Mouse (Mus musculus) myocyte (in vitro differentiated cells): Measurements from ENCODE around the gene AC134908.4. TPM values are rescaled to one million over a fixed set of nuclear protein-coding genes. Genes with fewer than 3 reads are reported as not detected.

ENCODE experiments used
- H3K27me3 ChIP-seq: one replicate; pipeline ENCODE4 v1.6.1; 2011; ENCODE audit not compliant: control insufficient read depth, insufficient read depth, insufficient read length
- H3K36me3 ChIP-seq: one replicate; pipeline ENCODE4 v1.6.1; 2011; ENCODE audit not compliant: control insufficient read depth, insufficient read depth
- H3K4me2 ChIP-seq: one replicate; pipeline ENCODE4 v1.6.1; 2011; ENCODE audit warnings: low read depth, control low read depth
- H3K4me3 ChIP-seq: one replicate; pipeline ENCODE4 v1.5.1; 2011; ENCODE audit warnings: mild to moderate bottlenecking, control low read depth, moderate library complexity
- H3K79me2 ChIP-seq: one replicate; pipeline ENCODE4 v1.6.1; 2011; ENCODE audit not compliant: control insufficient read depth, insufficient read depth
- H3ac ChIP-seq: one replicate; pipeline ENCODE4 v1.6.1; 2011; ENCODE audit not compliant: control insufficient read depth, insufficient read length
- E2F4 ChIP-seq: IDR thresholded peaks from one replicate; pipeline ENCODE4 v1.6.1; 2011; ENCODE audit warnings: mild to moderate bottlenecking, control low read depth, moderate library complexity; ENCODE audit not compliant: insufficient read depth
- MAX ChIP-seq: IDR thresholded peaks from one replicate; pipeline ENCODE4 v1.6.1; 2011; ENCODE audit warnings: low read depth, mild to moderate bottlenecking, control low read depth
- MYOD1 ChIP-seq, 3 experiments: IDR thresholded peaks; one replicate each; pipeline ENCODE4 v1.6.1; 2011; ENCODE audit warnings: control low read depth in 2 of 3, low read depth in 2 of 3, mild to moderate bottlenecking in 2 of 3, moderate library complexity in 1 of 3; ENCODE audit not compliant: insufficient read length in 2 of 3, control insufficient read depth in 1 of 3
- MYOG ChIP-seq, 3 experiments: IDR thresholded peaks; one replicate each; pipeline ENCODE4 v1.6.1; 2011; ENCODE audit warnings: control low read depth in 2 of 3, low read depth in 2 of 3, mild to moderate bottlenecking in 2 of 3; ENCODE audit not compliant: insufficient read length in 2 of 3, control insufficient read depth in 1 of 3, insufficient read depth in 1 of 3
- POLR2A ChIP-seq: IDR thresholded peaks from one replicate; pipeline ENCODE4 v1.6.1; 2011; ENCODE audit warnings: low read depth, mild to moderate bottlenecking, control low read depth, moderate library complexity; ENCODE audit not compliant: insufficient read length
- POLR2AphosphoS2 ChIP-seq: IDR thresholded peaks from one replicate; pipeline ENCODE4 v1.6.1; 2011; ENCODE audit warnings: low read depth, control low read depth; ENCODE audit not compliant: insufficient read length
- REST ChIP-seq: IDR thresholded peaks from one replicate; pipeline ENCODE4 v1.6.1; 2011; ENCODE audit warnings: mild to moderate bottlenecking, control low read depth, moderate library complexity; ENCODE audit not compliant: insufficient read depth, insufficient read length
- TCF3 ChIP-seq: IDR thresholded peaks from one replicate; pipeline ENCODE4 v1.6.1; 2011; ENCODE audit warnings: low read depth, control low read depth; ENCODE audit not compliant: insufficient read length
- USF1 ChIP-seq: IDR thresholded peaks from one replicate; pipeline ENCODE4 v1.6.1; 2011; ENCODE audit warnings: low read depth, mild to moderate bottlenecking, control low read depth, moderate library complexity
- polyA plus RNA-seq: library from polyadenylated mRNA; unstranded; fragments of >200 nt; fragmentation: generic; extraction: Trizol; gene quantifications from one replicate; pipeline ENCODE4 v1.2.1, GENCODE M21; 2012; ENCODE audit warnings: missing spikeins

Gene AC134908.4
- polyA plus RNA-seq, 1 experiment: not detected

DNA sequence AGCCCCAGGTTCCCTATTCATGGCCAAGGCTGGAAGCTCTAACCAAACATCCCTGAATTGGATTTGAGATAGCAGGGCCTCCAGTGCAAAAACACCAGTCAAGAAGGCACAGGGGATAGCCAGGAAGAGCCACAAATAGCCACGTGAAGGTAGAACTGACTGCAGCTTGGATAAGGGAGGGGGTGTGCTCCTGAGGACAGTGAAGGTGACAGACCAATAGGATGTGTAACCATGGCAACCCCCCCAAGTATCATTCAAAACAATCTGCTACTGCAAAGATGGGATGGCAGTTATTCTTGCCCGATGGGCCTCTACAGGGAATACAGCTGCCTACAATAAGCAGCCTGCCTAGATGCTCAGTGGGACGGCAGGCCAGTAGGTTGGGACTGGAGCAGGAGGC is 42.1 kb upstream of the AC134908.4 start:
- TF ChIP-seq MYOD1 (IDR thresholded peaks at IDR 0.05; ENCODE audit: control insufficient read depth in 1 of 3, insufficient read length in 2 of 3, low read depth in 2 of 3) (no peak), USF1 (no peak), POLR2AphosphoS2 (peak; percentile 34), MYOG (IDR thresholded peaks at IDR 0.05; ENCODE audit: control insufficient read depth in 1 of 3, insufficient read depth in 1 of 3, insufficient read length in 2 of 3, low read depth in 2 of 3) (no peak), MAX (no peak)
- H3K36me3 ChIP-seq: peaks cover 13% of the 10 kb centered on the region

DNA sequence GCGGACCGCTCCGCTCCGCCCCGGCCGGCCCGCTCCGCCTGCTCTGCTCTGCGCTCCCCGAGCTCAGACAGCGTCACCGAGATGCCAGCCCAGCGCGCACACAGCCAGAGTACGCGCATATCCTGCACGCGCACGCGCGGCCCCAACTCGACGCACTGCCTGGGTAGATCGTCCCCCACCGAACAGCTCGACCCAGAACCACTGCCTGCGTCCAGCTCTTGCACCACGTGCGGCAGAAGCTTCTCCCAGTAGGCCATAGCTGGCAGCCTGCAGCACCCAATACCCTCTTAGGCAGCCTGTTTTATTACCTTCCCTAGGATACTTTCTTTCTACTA is 41.6 kb upstream of the AC134908.4 start, which contains the start of gene Rhbdl1:
TSS of gene Rhbdl1 (minus strand) at position 220 of the 335 bp plus-strand sequence.
- Histone ChIP-seq H3K27me3 (no peaks in the 10 kb centered on the region), H3K79me2 (peaks cover 17% of the 10 kb centered on the region), H3ac (no peak within 1 kb of the TSS), H3K4me2 (no peak within 1 kb of the TSS), H3K36me3 (peaks cover 13% of the 10 kb centered on the region), H3K4me3 (no peak within 1 kb of the TSS)
- TF ChIP-seq POLR2AphosphoS2 (peak; percentile 88), TCF3 (no peak)

More for the DNA sequence above, 42.1 kb upstream of the AC134908.4 start:
- Histone ChIP-seq H3K4me2 (no peak overlapping the region), H3K79me2 (peaks cover 14% of the 10 kb centered on the region), H3ac (no peak overlapping the region), H3K27me3 (no peaks in the 10 kb centered on the region), H3K4me3 (no peak overlapping the region)

DNA sequence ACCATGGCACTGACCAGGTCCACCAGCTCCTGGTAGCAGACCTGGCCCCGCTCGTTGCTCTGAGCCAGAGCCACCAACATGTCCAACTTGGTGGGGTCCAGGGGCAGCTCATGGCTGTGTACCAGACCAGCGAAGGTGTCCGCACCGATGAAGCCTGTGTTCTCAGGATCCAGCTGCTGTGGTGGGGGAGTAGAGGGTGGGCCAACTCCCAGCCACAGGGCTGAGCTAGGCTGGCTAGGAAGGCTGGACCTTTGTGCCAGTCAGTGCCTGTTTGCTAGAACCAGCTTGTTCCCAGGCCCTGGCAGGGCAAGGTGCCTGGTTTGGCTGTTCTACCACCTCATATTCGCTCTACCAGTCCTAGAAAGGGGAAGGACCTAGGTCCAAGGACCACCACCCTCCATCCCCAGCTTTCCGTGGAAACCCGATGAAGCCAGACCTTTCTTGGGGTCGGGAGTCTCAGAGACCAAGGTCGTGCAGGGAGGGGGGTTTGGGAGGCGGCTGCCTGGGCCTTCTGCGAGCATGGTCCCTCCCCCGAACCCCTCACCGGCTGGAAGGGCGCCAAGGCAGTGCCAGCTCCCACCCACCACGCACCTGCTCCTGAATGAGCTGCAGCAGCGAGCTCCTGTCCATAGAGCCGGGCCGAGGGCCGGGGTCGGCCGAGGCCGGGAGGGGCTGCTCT is 41.1 kb upstream of the AC134908.4 start:
- H3ac ChIP-seq: no peak overlapping the region
- no peak overlapping the region for H3K4me3 ChIP-seq
- peaks cover 13% of the 10 kb centered on the region for H3K36me3 ChIP-seq
- no peaks in the 10 kb centered on the region for H3K27me3 ChIP-seq
- TF ChIP-seq POLR2A (peak; percentile 6), MYOD1 (IDR thresholded peaks at IDR 0.05; ENCODE audit: control insufficient read depth in 1 of 3, insufficient read length in 2 of 3, low read depth in 2 of 3) (peak in 1 of 3 experiments; percentile 8), TCF3 (no peak)
- peaks cover 22% of the 10 kb centered on the region for H3K79me2 ChIP-seq
- no peak overlapping the region for H3K4me2 ChIP-seq

DNA sequence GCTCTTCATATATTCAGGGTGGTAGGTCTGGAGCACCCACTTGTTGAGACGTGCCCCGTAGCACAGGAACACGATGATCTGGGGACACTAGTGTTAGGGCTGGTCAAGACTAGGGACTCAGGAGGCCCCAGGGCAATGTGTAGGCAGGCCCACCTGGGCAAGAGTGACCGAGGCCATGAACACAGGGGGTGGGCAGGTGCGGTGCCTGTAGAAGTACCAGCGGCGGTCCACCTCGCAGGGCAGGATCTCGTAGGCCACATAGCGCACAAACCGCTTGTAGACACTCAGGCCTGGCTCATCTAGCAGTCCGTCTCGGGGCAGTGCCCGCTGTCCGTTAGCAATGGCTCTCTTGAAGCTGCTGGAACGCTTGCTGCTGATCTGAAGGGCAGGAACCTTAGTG is 40.4 kb upstream of the AC134908.4 start:
- Histone ChIP-seq H3K36me3 (peaks cover 13% of the 10 kb centered on the region), H3K79me2 (peaks cover 30% of the 10 kb centered on the region), H3K27me3 (no peaks in the 10 kb centered on the region), H3K4me3 (no peak overlapping the region), H3ac (no peak overlapping the region), H3K4me2 (no peak overlapping the region)
- TF ChIP-seq POLR2AphosphoS2 (peak; percentile 37), E2F4 (no peak)

DNA sequence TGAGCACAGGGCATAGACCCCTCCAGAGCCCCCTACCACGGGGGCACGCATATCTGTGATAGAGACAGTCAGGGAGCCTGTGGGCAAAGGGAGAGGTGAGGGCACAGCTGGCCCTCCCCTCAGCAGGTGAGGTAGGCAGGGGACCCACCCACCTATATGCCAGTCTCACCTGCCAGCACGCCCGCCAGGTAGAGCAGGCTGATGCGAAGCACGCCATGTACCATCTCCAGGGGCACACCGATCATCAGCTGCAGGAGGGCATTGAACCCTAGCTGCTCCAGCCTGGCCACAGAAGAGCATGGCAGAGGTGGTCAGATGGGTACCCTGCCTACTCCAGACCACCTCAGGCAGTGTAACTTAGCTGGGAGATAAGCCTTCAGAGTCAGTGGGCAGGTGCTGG is 39.8 kb upstream of the AC134908.4 start:
- Histone ChIP-seq H3K27me3 (no peaks in the 10 kb centered on the region), H3K4me3 (no peak overlapping the region), H3K4me2 (no peak overlapping the region), H3K36me3 (peaks cover 13% of the 10 kb centered on the region), H3ac (no peak overlapping the region), H3K79me2 (peaks cover 31% of the 10 kb centered on the region)
- no peak for TF ChIP-seq E2F4
- no peak for TF ChIP-seq REST
- TF ChIP-seq MYOG (IDR thresholded peaks at IDR 0.05; ENCODE audit: control insufficient read depth in 1 of 3, insufficient read depth in 1 of 3, insufficient read length in 2 of 3, low read depth in 2 of 3): no peak

DNA sequence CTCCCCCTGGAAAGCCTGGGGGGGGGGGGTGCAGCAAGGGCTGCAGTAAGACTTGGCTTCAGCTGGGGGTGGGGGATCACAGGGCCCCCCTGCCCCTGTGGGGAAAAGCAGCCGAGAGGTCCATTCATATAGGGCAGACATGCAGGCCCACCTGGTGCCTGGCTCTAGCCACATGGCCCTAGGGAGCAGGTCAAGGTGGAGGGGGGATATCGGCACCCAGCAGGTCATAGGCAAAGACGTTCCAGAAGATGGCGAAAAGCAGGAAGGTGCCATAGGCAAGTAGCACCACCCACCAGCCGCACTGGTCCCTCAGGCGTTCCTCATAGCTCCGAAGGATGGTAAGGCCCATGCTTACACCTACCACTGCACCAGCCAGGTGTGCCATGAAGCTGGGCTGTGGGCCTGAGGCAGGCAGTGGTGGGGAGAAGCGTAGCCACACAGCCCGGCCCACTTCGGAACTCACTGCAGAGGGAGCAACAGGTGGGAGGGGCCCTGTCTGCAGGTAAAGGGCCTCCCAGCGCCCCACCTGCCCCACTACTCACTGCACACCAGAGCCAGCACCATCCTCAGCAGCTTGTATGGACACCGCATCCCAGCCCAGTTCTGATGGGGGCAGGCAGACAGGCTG is 39.2 kb upstream of the AC134908.4 start:
- H3K4me3 ChIP-seq: peak overlapping the region; percentile 52
- H3K4me2 ChIP-seq: peak overlapping the region; percentile 94
- no peak for TF ChIP-seq REST
- no peak overlapping the region for H3ac ChIP-seq
- H3K36me3 ChIP-seq: peaks cover 10% of the 10 kb centered on the region
- peaks cover 31% of the 10 kb centered on the region for H3K79me2 ChIP-seq
- no peaks in the 10 kb centered on the region for H3K27me3 ChIP-seq
